7 mouse cellular contexts compared by ENCODE assay signal in genomic region chr12:85339947-85340346, GRCm38 (mm10). TPM values are rescaled to one million over a fixed set of nuclear protein-coding genes. Genes with fewer than 3 reads are reported as not detected.
DNase-seq lines count a peak whose midpoint lies in the region; ATAC-seq lines count a peak whose summit lies in the region.

No protein-coding gene starts in this region.

- peak; percentile 15 for DNase-seq in thymus, postnatal 4 days
- no peak for DNase-seq in thymus, postnatal 25 days
- DNase-seq in forebrain, embryonic 10.5 days (ENCODE audit: extremely low spot score, low spot score), result peak; percentile 16
- DNase-seq in kidney, postnatal 14 days, result peak; percentile 15
- no peak for DNase-seq in yolk sac, embryonic 10.5 days (ENCODE audit: low spot score)
- no peak for DNase-seq in left cerebral cortex, postnatal 36 days (ENCODE audit: low spot score in 2 of 2)

- peaks cover 47% of the 10 kb centered on the region for H3K36me3 ChIP-seq in forebrain, embryonic 10.5 days (replicated peaks)

- H3K27me3 ChIP-seq in forebrain, embryonic 10.5 days (ENCODE audit: poor library complexity, severe bottlenecking), result no peaks in the 10 kb centered on the region

- H3K27ac ChIP-seq in forebrain, embryonic 10.5 days, result no peak overlapping the region

- H3K4me3 ChIP-seq in forebrain, embryonic 10.5 days, result peak overlapping the region; percentile 82

- H3K9me3 ChIP-seq in forebrain, embryonic 10.5 days, result no peaks in the 10 kb centered on the region

- peaks cover 18% of the 10 kb centered on the region for H3K4me1 ChIP-seq in forebrain, embryonic 10.5 days

- intact Hi-C loops in left cerebral cortex, postnatal 36 days (cut with DNase I), result no loop called here

- 51% methylated on average over 4 of the region's 4 CpGs for WGBS in forebrain, embryonic 10.5 days

- peak; percentile 51 for ATAC-seq in megakaryocyte-erythroid progenitor cell, adult 5-6 weeks (replicated peaks; ENCODE audit: low FRiP score, low TSS enrichment, poor library complexity, severe bottlenecking)

RNA-seq across cellular contexts. Expression of gene Nek9, which starts 0.8 kb away (rescaled TPM):
- polyA plus RNA-seq in forebrain, embryonic 10.5 days (2016; fragmentation: Nextera tagmentation; extraction: Ambion mirVana), result 23.9 TPM in 2 replicates
- total RNA-seq in megakaryocyte-erythroid progenitor cell, adult 5-6 weeks (2014; fragmentation: Nextera tagmentation), result 23.8 and 29.5 TPM in 2 replicates
- total RNA-seq in megakaryocyte-erythroid progenitor cell, adult 5-6 weeks (2017), result 21.9 and 23.5 TPM in 2 replicates
- total RNA-seq in left cerebral cortex, postnatal 36 days (2021), result 10 to 100 TPM; 31.0 to 33.7 TPM

RNA-seq across cellular contexts. Expression of gene Tmed10, which starts 34.7 kb away (rescaled TPM):
- 245 and 247 TPM in 2 replicates for polyA plus RNA-seq in forebrain, embryonic 10.5 days (2016; fragmentation: Nextera tagmentation; extraction: Ambion mirVana)
- total RNA-seq in megakaryocyte-erythroid progenitor cell, adult 5-6 weeks (2014; fragmentation: Nextera tagmentation), result 129 and 143 TPM in 2 replicates
- 64.2 and 68.4 TPM in 2 replicates for total RNA-seq in megakaryocyte-erythroid progenitor cell, adult 5-6 weeks (2017)
- 100 to 1,000 TPM; 150 to 154 TPM for total RNA-seq in left cerebral cortex, postnatal 36 days (2021)

RNA-seq across cellular contexts. Expression of gene Zc2hc1c, which starts 51.6 kb away (rescaled TPM):
- 1.3 and 1.7 TPM in 2 replicates for polyA plus RNA-seq in forebrain, embryonic 10.5 days (2016; fragmentation: Nextera tagmentation; extraction: Ambion mirVana)
- total RNA-seq in megakaryocyte-erythroid progenitor cell, adult 5-6 weeks (2014; fragmentation: Nextera tagmentation), result 0.47 TPM in 1 of 2 replicates, not detected in the other
- not detected in 2 replicates for total RNA-seq in megakaryocyte-erythroid progenitor cell, adult 5-6 weeks (2017)
- total RNA-seq in left cerebral cortex, postnatal 36 days (2021), result 1 to 10 TPM; 2.3 to 2.5 TPM

RNA-seq across cellular contexts. Expression of gene Acyp1, which starts 51.7 kb away (rescaled TPM):
- polyA plus RNA-seq in forebrain, embryonic 10.5 days (2016; fragmentation: Nextera tagmentation; extraction: Ambion mirVana), result 50.7 and 53.4 TPM in 2 replicates
- total RNA-seq in megakaryocyte-erythroid progenitor cell, adult 5-6 weeks (2014; fragmentation: Nextera tagmentation), result 92.9 and 101 TPM in 2 replicates
- 33.1 and 110 TPM in 2 replicates for total RNA-seq in megakaryocyte-erythroid progenitor cell, adult 5-6 weeks (2017)
- 10 to 100 TPM; 31.1 to 39.0 TPM for total RNA-seq in left cerebral cortex, postnatal 36 days (2021)

Comparison
In these comparisons a context has a peak if more than half of its experiments do, and no peak if none do; other contexts are left out.
1. DNase-seq: peak in thymus, postnatal 4 days (single experiment), forebrain, embryonic 10.5 days (single experiment) and kidney, postnatal 14 days (single experiment); none in thymus, postnatal 25 days (single experiment), yolk sac, embryonic 10.5 days (single experiment) and left cerebral cortex, postnatal 36 days (0 of 2).